Mouse (Mus musculus) retina, adult 2 months (tissue): Measurements from ENCODE around the gene Krtap5-3.
"Not testable (repeated sequence)": the region's sequence is repeated elsewhere in the genome, so short reads cannot be mapped to it uniquely, and the experiment has no call there.

Experiments
- DNase-seq: peaks from one replicate; pipeline ENCODE4 v3.0.0-alpha.2; 2012; ENCODE audit warnings: low read depth, low spot score

The Krtap5-3 gene

GRCm38 (mm10) chr7:142201064-142201463, at the start of gene Krtap5-3:
Gene Krtap5-3 (plus strand): TSS chr7:142201364.
- no peak for DNase-seq

GRCm38 (mm10) chr7:142152191-142152590, 49.0 kb upstream of the Krtap5-3 start:
- no peak for DNase-seq

GRCm38 (mm10) chr7:142155308-142155707, 45.9 kb upstream of the Krtap5-3 start:
- no peak for DNase-seq

GRCm38 (mm10) chr7:142157013-142157412, 44.2 kb upstream of the Krtap5-3 start, which contains the start of gene Gm29735:
Gene Gm29735 (minus strand): TSS chr7:142157113.
- not testable (repeated sequence) for DNase-seq

GRCm38 (mm10) chr7:142159366-142159765, 41.8 kb upstream of the Krtap5-3 start:
- no peak for DNase-seq

GRCm38 (mm10) chr7:142165639-142166038, 35.5 kb upstream of the Krtap5-3 start, which contains the start of gene Gm4553:
Gene Gm4553 (minus strand): TSS chr7:142165739.
- not testable (repeated sequence) for DNase-seq

GRCm38 (mm10) chr7:142169836-142170235, 31.3 kb upstream of the Krtap5-3 start:
- DNase-seq: peak; percentile 22

GRCm38 (mm10) chr7:142175905-142176304, 25.3 kb upstream of the Krtap5-3 start, which contains the start of gene Krtap5-2:
Gene Krtap5-2 (minus strand): TSS chr7:142176005.
- DNase-seq: not testable (repeated sequence)

- DNase-seq: no peak
Observed at GRCm38 (mm10) chr7:142178685-142179084, 22.5 kb upstream of the Krtap5-3 start.

- no peak for DNase-seq
Observed at GRCm38 (mm10) chr7:142181021-142181420, 20.1 kb upstream of the Krtap5-3 start.

- no peak for DNase-seq
Observed at GRCm38 (mm10) chr7:142188156-142188555, 13.0 kb upstream of the Krtap5-3 start.

GRCm38 (mm10) chr7:142190289-142190688, 10.9 kb upstream of the Krtap5-3 start, which contains the start of gene Gm10153:
Gene Gm10153 (minus strand): TSS chr7:142190389.
- DNase-seq: no peak

GRCm38 (mm10) chr7:142198748-142199147, 2.4 kb upstream of the Krtap5-3 start:
- DNase-seq: no peak

GRCm38 (mm10) chr7:142205488-142205887, 4.3 kb downstream of the Krtap5-3 start:
- no peak for DNase-seq

- not testable (repeated sequence) for DNase-seq
Observed at GRCm38 (mm10) chr7:142206891-142207290, 5.7 kb downstream of the Krtap5-3 start.

GRCm38 (mm10) chr7:142211559-142211958, 10.4 kb downstream of the Krtap5-3 start, which contains the start of gene Gm7579:
Gene Gm7579 (plus strand): TSS chr7:142211859.
- no peak for DNase-seq

- DNase-seq: not testable (repeated sequence)
Observed at GRCm38 (mm10) chr7:142212136-142212535, 11.0 kb downstream of the Krtap5-3 start.

- no peak for DNase-seq
Observed at GRCm38 (mm10) chr7:142224518-142224917, 23.4 kb downstream of the Krtap5-3 start.

GRCm38 (mm10) chr7:142229871-142230270, 28.7 kb downstream of the Krtap5-3 start, which contains the start of gene Krtap5-5:
Gene Krtap5-5 (minus strand): TSS chr7:142229971.
- not testable (repeated sequence) for DNase-seq

GRCm38 (mm10) chr7:142231540-142231939, 30.4 kb downstream of the Krtap5-3 start:
- no peak for DNase-seq

- no peak for DNase-seq
Observed at GRCm38 (mm10) chr7:142240978-142241377, 39.8 kb downstream of the Krtap5-3 start, which contains the start of gene Gm40460. Gene Gm40460 (minus strand): TSS chr7:142241078.

- peak; percentile 30 for DNase-seq
Observed at GRCm38 (mm10) chr7:142249824-142250223, 48.7 kb downstream of the Krtap5-3 start.
